13 mouse cellular contexts compared by ENCODE assay signal in genomic region chr1:189767910-189768309, GRCm38 (mm10).
"Had no signal": no experiment of that assay in that cellular context is flagged by ENCODE, and none has a peak within 500 bp of the region (broad histone marks: within the 10 kb centered on the region; RNA-seq: fewer than 3 reads in every experiment).

No protein-coding gene starts in this region.

- H3K4me3 ChIP-seq: limb, embryonic 15.5 days; liver, embryonic 12.5 days; midbrain, embryonic 12.5 days; stomach, embryonic 15.5 days had no signal

- H3K9ac ChIP-seq: limb, embryonic 15.5 days; liver, embryonic 12.5 days; lung, embryonic 14.5 days; midbrain, embryonic 12.5 days; stomach, embryonic 15.5 days had no signal

- H3K4me2 ChIP-seq: limb, embryonic 15.5 days; liver, embryonic 12.5 days; lung, embryonic 14.5 days; midbrain, embryonic 12.5 days; stomach, embryonic 15.5 days had no signal

- H3K27ac ChIP-seq: limb, embryonic 15.5 days; liver, embryonic 12.5 days; midbrain, embryonic 12.5 days had no signal

- ATAC-seq: liver, embryonic 12.5 days; midbrain, embryonic 16.5 days had no signal

- DNase-seq: kidney, postnatal 36 days; layer of hippocampus, adult 9-11 months; layer of hippocampus, postnatal 36 days; lung, embryonic 14.5 days; lung, postnatal 14 days; right cerebral cortex, postnatal 14 days; thymus, adult 2 months; thymus, postnatal 25 days had no signal

- H3K9me3 ChIP-seq: limb, embryonic 15.5 days; liver, embryonic 12.5 days; midbrain, embryonic 12.5 days; stomach, embryonic 15.5 days had no signal

- H3K36me3 ChIP-seq: liver, embryonic 12.5 days; midbrain, embryonic 12.5 days; stomach, embryonic 15.5 days had no signal

- H3K27me3 ChIP-seq: limb, embryonic 15.5 days; midbrain, embryonic 12.5 days; stomach, embryonic 15.5 days had no signal
